Mouse (Mus musculus) retina, embryonic 14.5 days (tissue): Measurements from ENCODE around the gene Ufd1.

Experiments
- DNase-seq: peaks from one replicate; pipeline ENCODE4 v3.0.0-alpha.2; 2015; ENCODE audit warnings: low spot score

Gene Ufd1

DNA sequence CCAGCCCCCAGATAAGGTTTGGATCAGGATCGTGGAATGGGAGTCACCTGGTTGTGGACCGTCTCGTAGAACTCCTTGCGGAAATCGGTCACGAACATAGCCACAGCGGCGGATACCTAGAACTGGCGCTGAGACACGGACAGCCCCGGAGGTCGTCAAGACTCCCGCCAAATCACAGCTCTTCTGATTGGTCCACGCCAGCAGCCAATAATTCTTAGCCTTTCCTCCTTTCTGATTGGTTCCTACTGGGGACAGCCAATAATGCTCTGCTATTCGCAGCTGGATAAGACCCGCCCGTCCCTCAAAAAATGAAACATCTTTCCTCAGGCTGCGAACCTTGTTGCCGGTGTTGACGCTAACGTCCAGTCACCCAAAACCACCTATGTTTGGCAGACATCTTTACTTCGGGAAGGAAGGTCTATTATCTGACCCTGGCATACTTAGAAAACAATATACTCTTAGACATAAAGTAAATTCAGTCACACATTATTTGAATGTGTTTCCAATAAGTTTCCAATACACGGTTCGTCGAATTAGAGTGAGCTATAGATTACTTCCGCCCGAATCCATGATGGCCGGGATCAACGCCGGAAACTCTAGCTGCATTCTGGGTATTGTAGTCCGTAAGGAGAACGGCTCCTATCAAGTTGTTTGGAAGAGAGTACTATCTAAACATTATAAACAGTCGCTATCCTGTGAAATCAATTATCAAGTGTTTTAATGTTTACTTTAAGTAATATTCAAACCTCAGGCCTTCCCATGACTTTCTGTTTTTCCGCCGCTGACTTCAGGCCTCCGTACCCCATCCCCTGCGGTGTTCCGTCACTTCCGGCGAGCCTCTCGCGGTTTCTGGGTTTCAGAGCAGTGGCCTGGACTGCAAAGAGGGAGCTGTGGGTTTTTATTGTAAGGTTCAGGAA lies at the start of gene Ufd1, which contains the start of gene Cdc45:
Gene Ufd1, plus strand, starts transcription at position 312 of the 917 bp plus-strand sequence.
Gene Cdc45, minus strand, starts transcription at position 520 of the 917 bp plus-strand sequence.
- DNase-seq, result peak; percentile 95

- DNase-seq, result no peak
These were observed 48.6 kb upstream of the Ufd1 start for GRCm38 (mm10) chr16:18762960-18763359.

DNA sequence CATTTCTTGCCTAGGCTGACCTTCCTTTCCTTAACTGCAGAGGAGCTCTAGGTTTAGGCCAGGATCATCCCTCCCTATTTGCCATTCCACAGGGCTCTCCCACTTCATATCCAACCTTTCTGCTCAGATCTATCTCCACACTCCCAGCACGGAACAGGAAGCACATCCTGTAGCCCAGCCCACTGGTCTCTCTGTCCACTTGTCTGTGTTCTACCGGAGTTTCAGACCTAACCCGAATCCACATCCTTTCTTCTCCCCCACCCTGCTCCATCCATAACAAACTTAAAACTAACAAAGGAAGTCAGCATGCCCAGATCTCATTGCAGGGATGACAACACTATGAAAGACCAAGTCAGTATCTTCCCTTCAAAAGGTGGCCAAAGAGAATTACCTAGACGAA lies 45.2 kb upstream of the Ufd1 start:
- no peak for DNase-seq

GRCm38 (mm10) chr16:18769501-18769900 lies 42.1 kb upstream of the Ufd1 start:
- no peak for DNase-seq

GRCm38 (mm10) chr16:18773936-18774335 lies 37.6 kb upstream of the Ufd1 start:
- DNase-seq, result peak; percentile 45

DNA sequence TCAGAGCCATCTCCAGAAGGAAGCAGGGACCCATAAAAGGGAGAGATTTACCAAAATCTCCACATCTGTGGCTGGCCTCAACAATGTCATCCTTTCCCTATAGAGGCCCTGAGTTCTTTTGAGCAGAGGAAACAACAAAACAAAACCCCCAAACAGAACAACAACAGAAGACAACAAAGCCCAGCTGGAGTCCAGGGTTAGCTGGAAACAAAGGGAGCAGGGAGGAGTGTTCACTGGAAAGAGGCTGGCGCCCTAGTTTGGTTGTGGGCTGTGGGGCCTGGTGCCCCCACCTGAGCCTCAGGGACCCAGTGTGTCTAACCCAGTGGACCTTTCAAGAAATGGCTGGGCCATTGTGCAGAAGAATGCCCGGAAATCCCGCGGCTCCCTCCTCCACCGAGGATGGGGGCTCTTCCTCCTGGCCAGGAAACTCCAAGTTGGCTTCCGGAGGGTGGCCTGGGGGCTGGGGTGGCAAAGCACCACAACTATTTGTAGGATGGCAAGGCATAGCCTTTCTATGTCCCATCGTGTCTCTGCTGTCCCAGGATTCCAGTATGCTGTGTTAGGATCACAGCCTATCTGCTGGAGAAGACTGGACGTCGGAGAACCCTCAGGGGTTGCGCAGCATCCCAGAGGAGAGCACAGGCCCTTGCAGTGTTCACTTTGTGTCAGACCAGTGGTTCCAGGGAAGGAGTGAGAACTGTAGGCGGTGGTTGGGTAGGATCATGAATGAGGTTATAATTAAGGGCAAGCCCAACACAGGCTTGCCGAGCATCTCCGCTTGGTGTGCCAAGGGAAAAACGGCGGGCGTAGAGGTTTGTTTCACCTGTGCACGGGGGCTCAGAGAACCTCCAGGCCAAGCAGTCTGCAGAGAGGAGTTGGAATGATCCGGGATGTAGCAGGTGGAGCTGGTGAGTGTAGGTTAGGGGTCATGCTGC lies 35.7 kb upstream of the Ufd1 start:
- DNase-seq, result peak; percentile 4

GRCm38 (mm10) chr16:18776556-18777100 lies 35.0 kb upstream of the Ufd1 start, which contains the start of gene Cldn5:
TSS of gene Cldn5 (plus strand) at chr16:18776847.
- peak; percentile 31 for DNase-seq

GRCm38 (mm10) chr16:18777101-18778080 lies 34.2 kb upstream of the Ufd1 start:
- DNase-seq, result peak; percentile 47

- DNase-seq, result no peak
These were observed 33.1 kb upstream of the Ufd1 start for GRCm38 (mm10) chr16:18778461-18778860.

- no peak for DNase-seq
These were observed 29.8 kb upstream of the Ufd1 start for GRCm38 (mm10) chr16:18781810-18782209.

GRCm38 (mm10) chr16:18785025-18785424 lies 26.6 kb upstream of the Ufd1 start:
- DNase-seq, result no peak

DNA sequence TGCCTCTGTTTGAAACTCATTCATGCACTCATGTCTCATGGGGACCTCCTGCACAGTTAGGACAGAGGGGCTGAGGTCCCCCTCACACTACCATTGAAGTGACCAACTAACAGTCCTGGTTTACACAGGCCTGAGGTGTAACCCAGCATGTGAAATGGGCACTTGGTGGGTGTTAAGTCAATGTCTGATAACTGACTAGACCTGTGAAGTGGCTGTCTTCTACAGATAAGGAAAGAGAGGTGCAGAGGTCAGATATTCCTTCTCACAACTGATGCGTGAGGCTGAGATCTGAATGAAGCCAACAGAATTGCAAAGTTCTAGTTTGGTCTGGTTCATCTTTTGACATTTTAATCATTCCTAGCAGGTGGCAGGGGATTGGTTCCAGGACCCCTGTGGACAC lies 26.1 kb upstream of the Ufd1 start:
- no peak for DNase-seq

- no peak for DNase-seq
These were observed 24.9 kb upstream of the Ufd1 start for GRCm38 (mm10) chr16:18786652-18787051.

DNA sequence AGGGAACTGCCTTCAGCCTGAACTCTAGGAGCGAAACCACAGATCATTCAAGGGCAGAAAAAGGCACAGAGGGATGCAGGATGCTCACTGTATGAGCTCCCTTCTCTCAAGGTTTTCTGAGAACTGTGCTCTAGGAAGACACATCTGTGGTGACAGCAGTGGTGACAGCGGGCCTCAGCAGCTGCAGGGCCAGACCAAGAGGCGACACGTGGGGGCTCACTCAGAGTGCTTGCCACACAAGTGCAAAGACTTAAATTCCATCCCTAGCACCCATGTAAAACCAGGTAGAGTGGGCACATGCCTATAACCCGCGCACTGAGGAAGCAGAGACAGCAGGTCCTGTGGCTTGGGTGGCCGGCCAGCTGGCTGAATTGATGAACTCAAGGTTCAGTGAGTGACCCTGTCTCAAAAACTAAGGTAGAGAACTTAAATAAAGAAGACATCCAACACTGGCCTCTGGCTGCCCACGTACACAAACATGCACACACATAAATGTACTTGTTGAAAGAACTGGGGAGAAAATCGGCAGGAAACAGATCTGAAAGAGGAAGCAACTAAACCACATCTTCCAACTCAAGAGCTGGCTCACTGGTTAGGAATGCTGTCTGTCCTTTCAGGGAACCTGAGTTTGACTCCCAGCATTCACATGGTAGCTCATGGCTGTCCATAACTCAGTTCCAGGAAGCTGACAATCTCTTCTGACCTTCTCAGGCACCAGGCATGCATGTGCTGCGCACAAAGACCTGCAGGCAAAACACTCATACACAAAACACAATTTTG lies 22.8 kb upstream of the Ufd1 start:
- no peak for DNase-seq

DNA sequence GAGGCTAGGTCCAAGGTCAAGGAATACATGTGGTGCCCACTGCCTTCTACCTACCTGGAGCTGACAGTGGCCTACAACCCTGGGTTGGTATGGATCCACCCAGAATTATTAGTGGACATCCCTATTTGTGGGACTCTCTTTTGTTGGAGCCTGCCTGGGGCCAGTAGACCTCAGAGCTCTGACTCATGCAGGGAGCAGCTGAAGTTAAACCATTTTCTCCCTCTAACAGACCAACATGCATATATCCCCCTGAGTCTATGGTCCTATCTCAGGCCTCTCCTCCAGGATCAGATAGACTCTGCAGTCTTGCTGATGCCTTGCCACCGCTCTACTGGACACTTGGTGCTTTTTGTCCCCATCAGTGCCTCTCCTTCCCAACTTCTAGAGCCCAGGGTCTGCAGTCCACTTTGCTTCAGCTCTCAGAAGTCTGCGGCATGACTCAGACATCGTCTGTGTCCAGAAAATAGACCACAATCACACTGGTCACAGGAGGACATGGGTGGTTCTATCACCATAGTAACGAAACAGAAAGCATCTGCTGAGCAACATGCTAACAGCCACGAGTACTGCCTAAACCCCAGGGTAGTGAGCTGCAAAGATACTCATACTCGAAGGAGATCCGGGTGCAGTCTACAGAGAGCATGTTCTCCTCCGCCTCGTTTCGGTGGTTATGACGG lies 16.2 kb upstream of the Ufd1 start:
- no peak for DNase-seq

DNA sequence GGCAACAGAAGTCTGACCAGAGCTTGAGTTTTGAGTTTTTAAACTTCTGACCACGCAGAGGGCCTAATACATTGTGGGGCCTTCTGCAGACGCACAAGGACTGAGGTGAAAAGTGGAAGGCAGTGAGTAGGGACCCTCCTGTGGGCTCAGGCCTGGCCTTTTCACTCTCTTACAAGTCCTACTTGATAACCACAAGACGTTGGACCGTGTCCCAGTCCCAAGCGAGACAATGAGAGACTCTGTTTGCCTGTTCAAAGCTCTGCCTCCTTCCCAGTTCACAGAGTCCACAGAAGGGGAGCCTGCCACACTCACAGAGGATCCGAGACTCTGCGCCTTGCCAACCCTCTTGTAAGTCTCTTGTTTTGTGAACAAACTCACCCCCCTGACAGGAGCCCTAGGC lies 14.9 kb upstream of the Ufd1 start:
- DNase-seq, result no peak

- DNase-seq, result no peak
These were observed 13.4 kb upstream of the Ufd1 start for GRCm38 (mm10) chr16:18798151-18798550.

- peak; percentile 75 for DNase-seq
These were observed 12.7 kb upstream of the Ufd1 start for GRCm38 (mm10) chr16:18798841-18799240.

- DNase-seq, result no peak
These were observed 5.8 kb upstream of the Ufd1 start for GRCm38 (mm10) chr16:18805746-18806145.

DNA sequence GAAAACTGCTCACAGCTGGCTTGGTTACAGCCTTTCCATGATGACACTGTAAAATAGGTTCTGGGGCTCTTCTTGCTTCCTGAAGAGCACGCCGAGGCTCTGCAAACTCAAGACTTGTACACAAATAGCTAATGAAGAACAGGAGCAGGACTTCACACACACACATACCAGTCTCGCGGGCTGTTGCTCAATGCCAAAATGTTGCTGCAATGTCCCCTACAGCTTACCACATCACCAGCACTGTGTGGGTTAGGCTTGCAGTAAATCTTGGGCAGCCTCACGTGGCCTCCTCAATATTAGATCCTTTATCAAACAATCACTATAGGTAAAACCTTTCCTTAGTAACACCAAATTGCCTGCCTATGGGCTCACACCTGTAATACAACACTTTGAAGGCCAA lies 2.6 kb upstream of the Ufd1 start:
- no peak for DNase-seq
